Mouse (Mus musculus): ENCODE measurements around the gene Slc43a3. TPM values are rescaled to one million over a fixed set of nuclear protein-coding genes. Genes with fewer than 3 reads are reported as not detected.
"Not testable (repeated sequence)": the region's sequence is repeated elsewhere in the genome, so short reads cannot be mapped to it uniquely, and the experiment has no call there.

The Slc43a3 gene
- polyA plus RNA-seq, 1 experiment, result 4.9 TPM

DNA sequence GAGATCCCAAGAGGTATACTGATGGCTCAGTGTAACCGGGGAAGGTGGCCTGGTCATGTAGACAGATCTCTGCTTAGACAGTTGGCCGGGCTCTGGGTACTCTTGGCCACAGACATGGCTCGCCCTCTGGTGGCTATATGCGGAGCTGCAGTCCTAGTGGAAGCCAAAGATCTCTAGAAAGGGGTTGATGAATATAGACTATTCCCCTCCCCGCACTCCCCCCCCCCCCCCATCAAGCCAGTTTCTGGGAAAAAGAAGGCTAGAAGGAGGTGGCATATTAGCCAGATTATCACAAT lies 46.4 kb upstream of the Slc43a3 start:
- TF ChIP-seq CTCF (IDR thresholded peaks at IDR 0.05; ENCODE audit: low read depth, low read length) (peak; percentile 85), EP300 (IDR thresholded peaks at IDR 0.05; ENCODE audit: insufficient read depth, low read depth, low read length) (no peak), POLR2A (IDR thresholded peaks at IDR 0.05; ENCODE audit: insufficient read depth, low read length) (no peak)
- Histone ChIP-seq H3K27me3 (ENCODE audit: control insufficient read depth, insufficient read depth, low read length, poor library complexity, severe bottlenecking) (peaks cover 19% of the 10 kb centered on the region), H3K27ac (ENCODE audit: insufficient read depth, low read length) (no peak overlapping the region)

DNA sequence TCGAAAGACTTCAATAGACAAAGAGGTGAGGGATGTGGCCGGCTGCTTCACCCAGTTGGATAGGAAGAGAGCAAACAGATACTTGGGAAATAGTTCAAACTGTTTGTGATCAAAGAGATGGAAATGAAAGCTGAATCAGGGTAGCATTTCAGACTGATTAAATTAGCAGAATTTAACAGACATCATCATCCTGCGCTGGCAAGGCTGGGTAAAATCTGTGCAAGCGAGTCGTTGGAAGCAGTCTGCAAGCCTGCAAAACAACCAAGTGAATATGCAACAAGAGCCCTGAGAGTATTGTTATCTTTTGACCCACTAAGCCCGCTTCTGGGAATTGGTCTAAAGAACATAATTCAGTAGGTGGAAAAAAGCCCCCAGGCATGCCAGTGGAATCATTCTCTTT lies 43.0 kb upstream of the Slc43a3 start:
- Histone ChIP-seq H3K27ac (ENCODE audit: insufficient read depth, low read length) (no peak overlapping the region), H3K36me3 (ENCODE audit: control insufficient read depth, insufficient read depth, low read length, poor library complexity, severe bottlenecking) (no peaks in the 10 kb centered on the region), H3K9me3 (replicated peaks; ENCODE audit: control insufficient read depth, insufficient read depth, low read length, poor library complexity, severe bottlenecking) (peaks cover 3% of the 10 kb centered on the region; the same call in 1 of the 2 replicates), H3K9ac (ENCODE audit: low read depth, poor library complexity, severe bottlenecking) (no peak overlapping the region), H3K27me3 (ENCODE audit: control insufficient read depth, insufficient read depth, low read length, poor library complexity, severe bottlenecking) (no peaks in the 10 kb centered on the region), H3K4me1 (ENCODE audit: control insufficient read depth, insufficient read depth, low read length) (no peaks in the 10 kb centered on the region), H3K4me3 (ENCODE audit: low read depth, low read length) (no peak overlapping the region)
- no peak for TF ChIP-seq POLR2A (IDR thresholded peaks at IDR 0.05; ENCODE audit: insufficient read depth, low read length)
- TF ChIP-seq CTCF (IDR thresholded peaks at IDR 0.05; ENCODE audit: low read depth, low read length), result no peak
- TF ChIP-seq EP300 (IDR thresholded peaks at IDR 0.05; ENCODE audit: insufficient read depth, low read depth, low read length), result no peak

More for the DNA sequence above, 46.4 kb upstream of the Slc43a3 start:
- no peaks in the 10 kb centered on the region for H3K36me3 ChIP-seq (ENCODE audit: control insufficient read depth, insufficient read depth, low read length, poor library complexity, severe bottlenecking)
- H3K4me3 ChIP-seq (ENCODE audit: low read depth, low read length), result no peak overlapping the region
- H3K4me1 ChIP-seq (ENCODE audit: control insufficient read depth, insufficient read depth, low read length), result no peaks in the 10 kb centered on the region
- H3K9me3 ChIP-seq (replicated peaks; ENCODE audit: control insufficient read depth, insufficient read depth, low read length, poor library complexity, severe bottlenecking), result no peaks in the 10 kb centered on the region
- no peak overlapping the region for H3K9ac ChIP-seq (ENCODE audit: low read depth, poor library complexity, severe bottlenecking)

DNA sequence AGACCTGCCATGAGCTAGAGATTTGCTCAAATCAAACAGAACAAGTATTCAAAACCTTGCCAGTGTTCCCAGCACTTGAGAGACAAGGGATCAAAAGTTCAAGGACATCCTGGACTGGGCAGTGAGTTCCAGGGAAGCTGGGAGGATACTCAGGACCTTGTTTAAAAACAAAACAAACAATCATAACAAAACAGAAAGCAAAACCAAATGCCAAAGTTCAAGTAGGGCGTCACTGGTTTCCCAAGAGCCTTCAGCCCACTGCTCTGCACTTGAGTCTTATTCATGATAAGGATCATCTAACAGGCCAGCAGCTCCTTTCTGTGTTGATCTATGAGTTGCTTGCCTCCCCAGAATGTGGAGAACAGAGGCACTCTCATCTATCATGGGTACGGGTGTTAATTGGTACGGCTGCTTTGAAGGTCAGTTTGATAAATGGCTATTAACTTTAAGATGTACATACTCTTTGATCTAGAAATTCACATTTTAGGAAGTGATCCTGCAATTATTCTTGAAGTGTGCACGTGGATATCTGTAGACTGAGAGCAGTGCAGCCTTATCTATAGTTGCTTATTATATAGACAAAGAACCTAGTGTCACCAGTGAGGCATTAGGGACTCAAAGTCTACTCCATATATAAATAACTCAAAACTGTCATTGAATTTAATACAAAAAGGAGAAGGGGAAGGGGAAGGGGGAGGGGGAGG lies 40.7 kb upstream of the Slc43a3 start:
- TF ChIP-seq EP300 (IDR thresholded peaks at IDR 0.05; ENCODE audit: insufficient read depth, low read depth, low read length), result no peak
- TF ChIP-seq POLR2A (IDR thresholded peaks at IDR 0.05; ENCODE audit: insufficient read depth, low read length), result no peak
- TF ChIP-seq CTCF (IDR thresholded peaks at IDR 0.05; ENCODE audit: low read depth, low read length), result no peak
- Histone ChIP-seq H3K4me3 (ENCODE audit: low read depth, low read length) (no peak overlapping the region), H3K36me3 (ENCODE audit: control insufficient read depth, insufficient read depth, low read length, poor library complexity, severe bottlenecking) (no peaks in the 10 kb centered on the region), H3K27me3 (ENCODE audit: control insufficient read depth, insufficient read depth, low read length, poor library complexity, severe bottlenecking) (no peaks in the 10 kb centered on the region), H3K4me1 (ENCODE audit: control insufficient read depth, insufficient read depth, low read length) (no peaks in the 10 kb centered on the region), H3K9ac (ENCODE audit: low read depth, poor library complexity, severe bottlenecking) (no peak overlapping the region), H3K27ac (ENCODE audit: insufficient read depth, low read length) (no peak overlapping the region), H3K9me3 (replicated peaks; ENCODE audit: control insufficient read depth, insufficient read depth, low read length, poor library complexity, severe bottlenecking) (peaks cover 3% of the 10 kb centered on the region; the same call in 1 of the 2 replicates)

DNA sequence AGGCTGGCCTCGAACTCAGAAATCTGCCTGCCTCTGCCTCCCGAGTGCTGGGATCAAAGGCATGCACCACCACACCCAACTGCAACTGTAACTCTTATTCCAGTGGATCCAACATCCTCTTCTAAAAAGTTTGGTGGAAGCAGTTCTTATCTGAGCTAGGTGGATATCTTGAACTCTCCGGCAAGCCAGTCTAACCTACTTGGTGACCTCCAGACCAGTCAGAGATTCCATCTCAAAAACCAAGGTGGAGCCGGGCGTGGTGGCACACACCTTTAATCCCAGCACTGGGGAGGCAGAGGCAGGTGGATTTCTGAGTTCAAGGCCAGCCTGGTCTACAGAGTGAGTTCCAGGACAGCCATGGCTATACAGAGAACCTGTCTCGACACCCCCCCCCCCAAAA lies 39.7 kb upstream of the Slc43a3 start:
- H3K36me3 ChIP-seq (ENCODE audit: control insufficient read depth, insufficient read depth, low read length, poor library complexity, severe bottlenecking); H3K4me3 ChIP-seq (ENCODE audit: low read depth, low read length); H3K27me3 ChIP-seq (ENCODE audit: control insufficient read depth, insufficient read depth, low read length, poor library complexity, severe bottlenecking); H3K9me3 ChIP-seq (replicated peaks; ENCODE audit: control insufficient read depth, insufficient read depth, low read length, poor library complexity, severe bottlenecking); H3K27ac ChIP-seq (ENCODE audit: insufficient read depth, low read length); H3K4me1 ChIP-seq (ENCODE audit: control insufficient read depth, insufficient read depth, low read length); H3K9ac ChIP-seq (ENCODE audit: low read depth, poor library complexity, severe bottlenecking): not testable (repeated sequence)

DNA sequence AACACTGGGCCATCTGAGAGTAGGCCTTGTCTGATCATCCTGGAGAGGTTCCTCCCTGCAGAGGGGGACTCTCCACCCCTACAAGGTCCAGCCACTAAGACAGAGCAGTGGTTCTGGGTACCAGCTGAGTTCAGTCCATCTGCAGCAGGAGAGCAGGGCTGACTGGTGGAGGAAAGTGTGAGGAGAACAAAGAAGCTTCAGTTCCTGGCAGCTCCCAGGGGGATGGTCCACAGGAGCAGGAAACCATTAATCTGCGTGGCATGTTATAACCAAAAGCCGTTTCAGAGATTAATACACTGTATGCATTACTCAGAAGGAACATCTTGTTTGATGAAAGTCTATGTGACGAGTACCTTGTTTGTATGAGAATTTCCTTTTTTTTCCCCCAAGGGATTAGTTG lies 23.7 kb upstream of the Slc43a3 start:
- no peaks in the 10 kb centered on the region for H3K36me3 ChIP-seq (ENCODE audit: control insufficient read depth, insufficient read depth, low read length, poor library complexity, severe bottlenecking)

DNA sequence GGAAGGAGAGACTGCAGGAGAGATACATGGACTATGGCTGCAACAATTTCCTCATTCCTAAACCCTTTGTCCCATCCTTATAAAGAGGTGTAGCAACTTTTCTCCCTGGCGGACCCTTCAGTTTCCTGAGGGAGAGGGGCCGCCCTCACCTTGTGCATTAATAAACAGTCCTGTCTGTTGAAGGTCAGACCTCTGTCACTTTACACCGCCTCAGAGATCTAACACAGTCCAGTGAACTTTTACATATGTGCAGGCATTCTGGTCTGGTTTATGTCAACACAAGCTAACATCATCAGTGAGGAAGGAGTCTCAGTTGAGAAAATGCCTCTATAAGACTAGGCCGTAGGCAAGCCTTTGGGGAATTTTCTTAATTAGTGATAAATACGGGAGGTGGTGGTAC lies 22.5 kb upstream of the Slc43a3 start:
- Histone ChIP-seq H3K9me3 (replicated peaks; ENCODE audit: control insufficient read depth, insufficient read depth, low read length, poor library complexity, severe bottlenecking) (no peaks in the 10 kb centered on the region), H3K27me3 (ENCODE audit: control insufficient read depth, insufficient read depth, low read length, poor library complexity, severe bottlenecking) (no peaks in the 10 kb centered on the region), H3K36me3 (ENCODE audit: control insufficient read depth, insufficient read depth, low read length, poor library complexity, severe bottlenecking) (no peaks in the 10 kb centered on the region), H3K27ac (ENCODE audit: insufficient read depth, low read length) (no peak overlapping the region), H3K9ac (ENCODE audit: low read depth, poor library complexity, severe bottlenecking) (no peak overlapping the region), H3K4me3 (ENCODE audit: low read depth, low read length) (no peak overlapping the region), H3K4me1 (ENCODE audit: control insufficient read depth, insufficient read depth, low read length) (no peaks in the 10 kb centered on the region)
- TF ChIP-seq CTCF (IDR thresholded peaks at IDR 0.05; ENCODE audit: low read depth, low read length) (no peak), POLR2A (IDR thresholded peaks at IDR 0.05; ENCODE audit: insufficient read depth, low read length) (no peak), EP300 (IDR thresholded peaks at IDR 0.05; ENCODE audit: insufficient read depth, low read depth, low read length) (no peak)

More for the DNA sequence above, 23.7 kb upstream of the Slc43a3 start:
- no peak for TF ChIP-seq CTCF (IDR thresholded peaks at IDR 0.05; ENCODE audit: low read depth, low read length)
- TF ChIP-seq POLR2A (IDR thresholded peaks at IDR 0.05; ENCODE audit: insufficient read depth, low read length), result no peak
- no peak for TF ChIP-seq EP300 (IDR thresholded peaks at IDR 0.05; ENCODE audit: insufficient read depth, low read depth, low read length)
- Histone ChIP-seq H3K4me1 (ENCODE audit: control insufficient read depth, insufficient read depth, low read length) (no peaks in the 10 kb centered on the region), H3K9ac (ENCODE audit: low read depth, poor library complexity, severe bottlenecking) (no peak overlapping the region), H3K27ac (ENCODE audit: insufficient read depth, low read length) (no peak overlapping the region), H3K27me3 (ENCODE audit: control insufficient read depth, insufficient read depth, low read length, poor library complexity, severe bottlenecking) (no peaks in the 10 kb centered on the region), H3K4me3 (ENCODE audit: low read depth, low read length) (no peak overlapping the region), H3K9me3 (replicated peaks; ENCODE audit: control insufficient read depth, insufficient read depth, low read length, poor library complexity, severe bottlenecking) (no peaks in the 10 kb centered on the region)
